In genomic region chr17:27563771-27564244, GRCm38 (mm10) we compare ENCODE assay signal across 11 mouse cellular contexts. TPM values are rescaled to one million over a fixed set of nuclear protein-coding genes. Genes with fewer than 3 reads are reported as not detected.
DNase-seq lines count a peak whose midpoint lies in the region; ATAC-seq lines count a peak whose summit lies in the region.
"Had no signal": no experiment of that assay in that cellular context is flagged by ENCODE, and none has a peak within 500 bp of the region (broad histone marks: within the 10 kb centered on the region; RNA-seq: fewer than 3 reads in every experiment).

No protein-coding gene starts in this region.

- H3K9me3 ChIP-seq in embryonic facial prominence, embryonic 13.5 days = no peaks in the 10 kb centered on the region
- no peaks in the 10 kb centered on the region for H3K9me3 ChIP-seq in embryonic facial prominence, embryonic 10.5 days
- no peaks in the 10 kb centered on the region for H3K9me3 ChIP-seq in megakaryocyte, embryonic 14.5 days
- no peaks in the 10 kb centered on the region for H3K9me3 ChIP-seq in hindbrain, embryonic 15.5 days
- no peaks in the 10 kb centered on the region for H3K9me3 ChIP-seq in neural tube, embryonic 13.5 days
- H3K9me3 ChIP-seq: heart, embryonic 15.5 days; lung, embryonic 15.5 days had no signal

- H3K27ac ChIP-seq in embryonic facial prominence, embryonic 13.5 days = no peak overlapping the region
- no peak overlapping the region for H3K27ac ChIP-seq in embryonic facial prominence, embryonic 10.5 days (replicated peaks)
- no peak overlapping the region for H3K27ac ChIP-seq in hindbrain, embryonic 15.5 days (replicated peaks)
- H3K27ac ChIP-seq in neural tube, embryonic 13.5 days (replicated peaks) = no peak overlapping the region
- H3K27ac ChIP-seq: heart, embryonic 15.5 days; lung, embryonic 15.5 days had no signal

- H3K4me2 ChIP-seq in embryonic facial prominence, embryonic 13.5 days = no peak overlapping the region
- peak overlapping the region; percentile 71 for H3K4me2 ChIP-seq in hindbrain, embryonic 15.5 days
- H3K4me2 ChIP-seq in neural tube, embryonic 13.5 days = peak overlapping the region; percentile 93; the same call in 1 of the 2 replicates

- no peak overlapping the region for H3K4me3 ChIP-seq in embryonic facial prominence, embryonic 13.5 days
- no peak overlapping the region for H3K4me3 ChIP-seq in embryonic facial prominence, embryonic 10.5 days
- peak overlapping the region; percentile 99 for H3K4me3 ChIP-seq in megakaryocyte, embryonic 14.5 days (replicated peaks)
- no peak overlapping the region for H3K4me3 ChIP-seq in hindbrain, embryonic 15.5 days
- no peak overlapping the region for H3K4me3 ChIP-seq in neural tube, embryonic 13.5 days

- peak overlapping the region; percentile 27; the same call in 1 of the 2 replicates for H3K9ac ChIP-seq in embryonic facial prominence, embryonic 13.5 days
- peak overlapping the region; percentile 60; the same call in 1 of the 2 replicates for H3K9ac ChIP-seq in hindbrain, embryonic 15.5 days
- H3K9ac ChIP-seq in neural tube, embryonic 13.5 days = 0 out of 2 replicates have a peak overlapping the region, but pooled peaks have one; percentile 77

- no peaks in the 10 kb centered on the region for H3K27me3 ChIP-seq in embryonic facial prominence, embryonic 13.5 days
- no peaks in the 10 kb centered on the region; the same call in 1 of the 2 replicates for H3K27me3 ChIP-seq in embryonic facial prominence, embryonic 10.5 days (replicated peaks; ENCODE audit: low read depth, poor library complexity, severe bottlenecking)
- no peaks in the 10 kb centered on the region for H3K27me3 ChIP-seq in megakaryocyte, embryonic 14.5 days (replicated peaks)
- no peaks in the 10 kb centered on the region for H3K27me3 ChIP-seq in hindbrain, embryonic 15.5 days
- H3K27me3 ChIP-seq in neural tube, embryonic 13.5 days = no peaks in the 10 kb centered on the region
- H3K27me3 ChIP-seq: heart, embryonic 15.5 days; lung, embryonic 15.5 days had no signal

- DNase-seq in embryonic facial prominence, embryonic 10.5 days (ENCODE audit: low spot score) = no peak
- no peak for DNase-seq in retina, embryonic 14.5 days (ENCODE audit: low spot score)
- DNase-seq: kidney, postnatal 25 days had no signal

- peaks cover 46% of the 10 kb centered on the region for H3K4me1 ChIP-seq in embryonic facial prominence, embryonic 13.5 days
- H3K4me1 ChIP-seq in embryonic facial prominence, embryonic 10.5 days = peaks cover 68% of the 10 kb centered on the region
- H3K4me1 ChIP-seq in megakaryocyte, embryonic 14.5 days = peaks cover 85% of the 10 kb centered on the region
- peaks cover 33% of the 10 kb centered on the region for H3K4me1 ChIP-seq in hindbrain, embryonic 15.5 days (replicated peaks)
- H3K4me1 ChIP-seq in neural tube, embryonic 13.5 days (replicated peaks) = peaks cover 51% of the 10 kb centered on the region

- 47% methylated on average over 7 of the region's 7 CpGs for WGBS in embryonic facial prominence, embryonic 13.5 days
- WGBS in embryonic facial prominence, embryonic 10.5 days = 47% methylated on average over 7 of the region's 7 CpGs
- 59% methylated on average over 7 of the region's 7 CpGs for WGBS in hindbrain, embryonic 15.5 days
- WGBS in neural tube, embryonic 13.5 days = 47% methylated on average over 7 of the region's 7 CpGs

- no peak for ATAC-seq in embryonic facial prominence, embryonic 13.5 days (ENCODE audit: insufficient number of reproducible peaks, insufficient read depth, low FRiP score, low TSS enrichment, low read depth)
- ATAC-seq in megakaryocyte, adult 5-6 weeks (ENCODE audit: poor library complexity, severe bottlenecking) = no peak
- no peak for ATAC-seq in hindbrain, embryonic 15.5 days (ENCODE audit: low FRiP score, low read depth)
- no peak for ATAC-seq in neural tube, embryonic 13.5 days (ENCODE audit: low read depth)
- ATAC-seq in granulocyte monocyte progenitor cell, adult 5-6 weeks (replicated peaks; ENCODE audit: poor library complexity, severe bottlenecking) = no peak

- peaks cover 26% of the 10 kb centered on the region for H3K36me3 ChIP-seq in embryonic facial prominence, embryonic 13.5 days
- H3K36me3 ChIP-seq in embryonic facial prominence, embryonic 10.5 days (replicated peaks) = peaks cover 45% of the 10 kb centered on the region
- H3K36me3 ChIP-seq in megakaryocyte, embryonic 14.5 days (replicated peaks; ENCODE audit: low read length) = peaks cover 59% of the 10 kb centered on the region
- H3K36me3 ChIP-seq in hindbrain, embryonic 15.5 days = no peaks in the 10 kb centered on the region
- H3K36me3 ChIP-seq in neural tube, embryonic 13.5 days = peaks cover 3% of the 10 kb centered on the region
- H3K36me3 ChIP-seq: heart, embryonic 15.5 days had no signal

RNA-seq across cellular contexts. Expression of gene AI413582, which starts 1.7 kb away (rescaled TPM):
- polyA plus RNA-seq in embryonic facial prominence, embryonic 13.5 days (2015; fragmentation: Nextera tagmentation; extraction: Ambion mirVana) = 21.2 and 21.4 TPM in 2 replicates
- 12.1 and 15.9 TPM in 2 replicates for polyA plus RNA-seq in embryonic facial prominence, embryonic 10.5 days (2016; fragmentation: Nextera tagmentation; extraction: Ambion mirVana)
- polyA plus RNA-seq in megakaryocyte, embryonic 14.5 days (2012; ENCODE audit: insufficient read depth, low replicate concordance) = 81.1 and 284 TPM in 2 replicates
- total RNA-seq in megakaryocyte, adult 5-6 weeks (2015) = 58.0 and 63.8 TPM in 2 replicates
- 55.4 and 62.9 TPM in 2 replicates for total RNA-seq in megakaryocyte, adult 5-6 weeks (2017)
- polyA plus RNA-seq in hindbrain, embryonic 15.5 days (2015; fragmentation: Nextera tagmentation; extraction: Ambion mirVana) = 67.4 and 71.9 TPM in 2 replicates
- polyA plus RNA-seq in neural tube, embryonic 13.5 days (2015; fragmentation: Nextera tagmentation; extraction: Ambion mirVana) = 41.3 and 46.0 TPM in 2 replicates
- 59.2 and 65.2 TPM in 2 replicates for total RNA-seq in granulocyte monocyte progenitor cell, adult 5-6 weeks (2014; fragmentation: Nextera tagmentation)
- 34.8 and 42.3 TPM in 2 replicates for total RNA-seq in granulocyte monocyte progenitor cell, adult 5-6 weeks (2017)

RNA-seq across cellular contexts. Expression of gene Hmga1, which starts 7.5 kb away (rescaled TPM):
- 227 and 258 TPM in 2 replicates for polyA plus RNA-seq in embryonic facial prominence, embryonic 13.5 days (2015; fragmentation: Nextera tagmentation; extraction: Ambion mirVana)
- 819 and 896 TPM in 2 replicates for polyA plus RNA-seq in embryonic facial prominence, embryonic 10.5 days (2016; fragmentation: Nextera tagmentation; extraction: Ambion mirVana)
- 3,567 and 8,363 TPM in 2 replicates for polyA plus RNA-seq in megakaryocyte, embryonic 14.5 days (2012; ENCODE audit: insufficient read depth, low replicate concordance)
- total RNA-seq in megakaryocyte, adult 5-6 weeks (2015) = 159 and 170 TPM in 2 replicates
- 89.8 and 99.6 TPM in 2 replicates for total RNA-seq in megakaryocyte, adult 5-6 weeks (2017)
- 134 and 149 TPM in 2 replicates for polyA plus RNA-seq in hindbrain, embryonic 15.5 days (2015; fragmentation: Nextera tagmentation; extraction: Ambion mirVana)
- polyA plus RNA-seq in neural tube, embryonic 13.5 days (2015; fragmentation: Nextera tagmentation; extraction: Ambion mirVana) = 121 and 127 TPM in 2 replicates
- 541 and 637 TPM in 2 replicates for total RNA-seq in granulocyte monocyte progenitor cell, adult 5-6 weeks (2014; fragmentation: Nextera tagmentation)
- 232 and 267 TPM in 2 replicates for total RNA-seq in granulocyte monocyte progenitor cell, adult 5-6 weeks (2017)

RNA-seq across cellular contexts. Expression of gene Grm4, which starts 42.6 kb away (rescaled TPM):
- 0.25 and 0.38 TPM in 2 replicates for polyA plus RNA-seq in embryonic facial prominence, embryonic 13.5 days (2015; fragmentation: Nextera tagmentation; extraction: Ambion mirVana)
- 0.96 and 1.3 TPM in 2 replicates for polyA plus RNA-seq in embryonic facial prominence, embryonic 10.5 days (2016; fragmentation: Nextera tagmentation; extraction: Ambion mirVana)
- not detected in 2 replicates for polyA plus RNA-seq in megakaryocyte, embryonic 14.5 days (2012; ENCODE audit: insufficient read depth, low replicate concordance)
- not detected in 2 replicates for total RNA-seq in megakaryocyte, adult 5-6 weeks (2015)
- not detected in 2 replicates for total RNA-seq in megakaryocyte, adult 5-6 weeks (2017)
- polyA plus RNA-seq in hindbrain, embryonic 15.5 days (2015; fragmentation: Nextera tagmentation; extraction: Ambion mirVana) = 8.7 TPM in 2 replicates
- 3.5 and 4.3 TPM in 2 replicates for polyA plus RNA-seq in neural tube, embryonic 13.5 days (2015; fragmentation: Nextera tagmentation; extraction: Ambion mirVana)
- total RNA-seq in granulocyte monocyte progenitor cell, adult 5-6 weeks (2014; fragmentation: Nextera tagmentation) = not detected in 2 replicates
- not detected in 2 replicates for total RNA-seq in granulocyte monocyte progenitor cell, adult 5-6 weeks (2017)

RNA-seq across cellular contexts. Expression of gene Nudt3, which starts 59.5 kb away (rescaled TPM):
- 116 and 117 TPM in 2 replicates for polyA plus RNA-seq in embryonic facial prominence, embryonic 13.5 days (2015; fragmentation: Nextera tagmentation; extraction: Ambion mirVana)
- 85.5 and 87.8 TPM in 2 replicates for polyA plus RNA-seq in embryonic facial prominence, embryonic 10.5 days (2016; fragmentation: Nextera tagmentation; extraction: Ambion mirVana)
- polyA plus RNA-seq in megakaryocyte, embryonic 14.5 days (2012; ENCODE audit: insufficient read depth, low replicate concordance) = 157 and 272 TPM in 2 replicates
- 32.3 and 32.9 TPM in 2 replicates for total RNA-seq in megakaryocyte, adult 5-6 weeks (2015)
- 91.6 and 93.8 TPM in 2 replicates for total RNA-seq in megakaryocyte, adult 5-6 weeks (2017)
- 247 and 265 TPM in 2 replicates for polyA plus RNA-seq in hindbrain, embryonic 15.5 days (2015; fragmentation: Nextera tagmentation; extraction: Ambion mirVana)
- 238 and 300 TPM in 2 replicates for polyA plus RNA-seq in neural tube, embryonic 13.5 days (2015; fragmentation: Nextera tagmentation; extraction: Ambion mirVana)
- total RNA-seq in granulocyte monocyte progenitor cell, adult 5-6 weeks (2014; fragmentation: Nextera tagmentation) = 95.3 and 120 TPM in 2 replicates
- total RNA-seq in granulocyte monocyte progenitor cell, adult 5-6 weeks (2017) = 173 and 194 TPM in 2 replicates

Comparison
In these comparisons a context has a peak if more than half of its experiments do, and no peak if none do; other contexts are left out.
1. H3K9ac ChIP-seq: peak in every context shown above with its lines; median percentile 77 in neural tube, embryonic 13.5 days; 60 in hindbrain, embryonic 15.5 days; 27 in embryonic facial prominence, embryonic 13.5 days.